Mouse (Mus musculus) layer of hippocampus, postnatal 14 days (tissue): ENCODE measurements around the gene Htatsf1. TPM values are rescaled to one million over a fixed set of nuclear protein-coding genes. Genes with fewer than 3 reads are reported as not detected.
A peak's percentile ranks its signal among the peaks of the same experiment; 100 is the strongest.

Source experiments
- DNase-seq, 2 experiments: peaks; one replicate each; pipeline ENCODE4 v3.0.0; 2021 to 2022; ENCODE audit warnings: low spot score in 2 of 2, mixed read lengths in 1 of 2
- long read RNA-seq, 2 experiments: library from polyadenylated mRNA; stranded (forward); transcript quantifications; one replicate each; pipeline ENCODE4 v2.0.0; 2021
- total RNA-seq, 2 experiments: library from RNA; stranded (reverse); gene quantifications; 2 replicates each; pipeline ENCODE4 v1.2.3; 2021

Gene Htatsf1
- 10 to 100 TPM; 62.5 to 67.9 TPM for total RNA-seq
- long read RNA-seq, experiment 1, transcript Htatsf1-201 (10 exons, 2,810 nt): major isoform, 33 of 54 reads
- long read RNA-seq, experiment 1, partial matches to known transcripts: 15 of 54 reads
- long read RNA-seq, experiment 1, other reads (novel, unspliced or antisense): 5 of 54 reads
- long read RNA-seq, experiment 2, transcript Htatsf1-202 (6 exons, 1,128 nt): minor isoform, 5 of 84 reads
- long read RNA-seq, experiment 2, transcript Htatsf1-201 (10 exons, 2,810 nt): major isoform, 51 of 84 reads
- long read RNA-seq, experiment 2, partial matches to known transcripts: 24 of 84 reads
- long read RNA-seq, experiment 2, other reads (novel, unspliced or antisense): 4 of 84 reads

DNA sequence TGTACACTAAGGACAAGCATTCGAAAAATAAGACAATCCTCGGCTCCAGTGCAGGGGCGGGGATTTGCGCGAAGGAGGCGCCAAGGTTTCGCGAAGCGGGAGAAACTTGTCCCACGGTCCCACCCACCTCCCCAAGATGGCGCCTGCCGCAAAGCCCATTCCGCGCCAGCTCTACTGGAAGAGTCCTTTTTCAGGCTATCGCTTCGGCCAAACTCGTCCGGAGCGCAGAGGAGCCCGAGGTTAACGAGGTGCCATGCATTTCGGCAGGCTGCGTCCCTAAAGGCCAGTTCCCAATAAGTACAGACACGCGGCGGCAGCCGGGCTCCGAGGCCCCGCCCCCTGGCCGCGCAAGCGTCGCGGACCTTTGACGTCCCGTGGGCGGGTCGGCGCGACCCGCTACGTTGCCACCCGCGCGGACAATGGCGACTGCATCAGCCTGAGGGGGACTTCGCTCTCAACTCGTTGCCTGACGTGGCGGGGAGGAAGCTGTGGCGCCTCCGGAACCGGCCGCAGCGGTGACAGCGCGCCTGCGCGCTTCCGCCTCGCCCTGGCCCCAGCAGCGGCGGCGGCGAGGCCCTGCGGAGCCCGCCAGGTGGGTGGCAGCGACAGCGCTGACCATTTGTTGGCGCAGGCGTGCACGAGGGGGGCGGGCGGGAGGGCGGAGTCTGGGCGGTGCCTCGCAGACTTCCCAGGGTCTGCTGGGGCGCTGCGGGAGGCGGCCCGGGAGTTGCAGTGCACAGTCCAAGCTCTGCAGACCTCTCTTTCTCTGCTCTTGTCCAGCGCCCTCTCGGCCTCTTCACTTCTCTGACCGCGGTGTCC lies at the start of gene Htatsf1:
TSS of gene Htatsf1 (plus strand) at position 410 of the 819 bp plus-strand sequence.
- DNase-seq: peak; percentile 79 to 87

DNA sequence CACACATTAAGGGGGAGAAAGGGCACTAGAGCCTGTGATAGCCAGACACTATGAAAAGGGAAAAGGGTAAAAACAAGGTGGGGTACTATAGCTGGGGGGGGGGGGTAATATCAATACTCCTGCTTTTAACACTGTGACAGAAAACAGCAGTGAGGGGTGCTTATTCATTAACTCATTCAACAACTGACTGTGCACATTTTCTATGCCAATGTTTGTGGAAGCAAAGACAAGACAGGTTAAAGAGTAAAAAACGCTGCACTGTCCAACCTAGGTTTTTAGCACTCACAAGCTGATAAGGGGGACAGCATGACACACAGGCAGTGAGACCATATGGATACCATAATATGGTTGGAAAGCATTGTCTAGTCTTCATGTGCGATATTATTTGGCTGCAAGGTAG lies 40.5 kb upstream of the Htatsf1 start:
- no peak for DNase-seq

DNA sequence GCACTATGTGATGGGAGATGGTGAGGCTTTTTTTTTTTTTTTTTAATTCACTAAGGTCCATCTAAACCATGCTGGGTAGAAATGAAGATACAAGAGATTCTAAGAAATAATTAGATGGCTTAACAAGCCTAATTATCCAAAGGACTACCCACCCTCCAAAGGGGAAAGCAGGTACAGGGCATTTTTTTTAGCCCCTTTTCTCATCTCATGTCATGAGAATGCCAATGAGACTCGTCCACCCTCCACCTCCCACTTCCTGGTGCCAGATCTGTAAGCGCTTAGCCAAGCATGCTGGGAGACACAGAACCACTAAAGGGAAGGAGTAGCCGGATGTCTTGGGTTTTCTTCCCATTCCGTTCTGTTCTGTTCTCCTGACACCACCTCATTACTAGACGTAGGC lies 10.6 kb upstream of the Htatsf1 start, which contains the start of gene Brs3:
TSS of gene Brs3 (plus strand) at position 301 of the 400 bp plus-strand sequence.
- DNase-seq: no peak

DNA sequence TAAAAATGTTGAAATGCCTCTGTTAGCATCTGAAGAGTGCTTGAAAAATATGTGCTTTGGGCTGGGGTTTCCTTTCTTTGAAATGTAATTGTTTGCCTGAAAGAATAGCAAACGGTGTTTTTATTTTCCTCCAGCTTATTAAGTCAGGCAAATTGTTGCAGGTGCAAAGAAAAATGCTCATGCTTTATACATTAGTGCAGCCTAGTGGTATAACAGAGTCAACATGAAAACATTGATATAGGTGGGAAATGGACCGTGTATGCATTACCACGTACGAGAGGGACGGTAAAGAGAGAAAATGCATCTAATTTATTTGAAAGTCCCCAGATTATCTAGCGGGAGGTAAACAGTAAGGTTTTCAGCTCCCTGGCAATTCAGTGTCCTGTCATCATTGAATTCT lies 9.5 kb upstream of the Htatsf1 start:
- DNase-seq: no peak

DNA sequence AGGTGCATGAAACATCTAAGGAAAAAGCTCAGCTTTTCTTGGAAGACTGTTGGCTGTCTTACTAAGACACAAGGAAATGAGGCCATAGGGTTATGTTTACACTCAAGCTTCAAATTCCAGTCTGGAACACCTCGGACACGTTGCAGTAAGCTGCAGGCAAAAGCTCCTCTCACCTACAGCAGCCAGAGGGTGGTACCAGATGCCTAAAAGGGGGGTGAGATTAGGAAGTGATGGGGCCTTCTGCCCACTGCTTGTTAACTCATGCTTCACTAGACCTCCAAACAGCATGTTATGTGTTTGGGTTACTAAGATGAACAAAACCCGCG lies 572 bp upstream of the Htatsf1 start:
- DNase-seq: no peak

DNA sequence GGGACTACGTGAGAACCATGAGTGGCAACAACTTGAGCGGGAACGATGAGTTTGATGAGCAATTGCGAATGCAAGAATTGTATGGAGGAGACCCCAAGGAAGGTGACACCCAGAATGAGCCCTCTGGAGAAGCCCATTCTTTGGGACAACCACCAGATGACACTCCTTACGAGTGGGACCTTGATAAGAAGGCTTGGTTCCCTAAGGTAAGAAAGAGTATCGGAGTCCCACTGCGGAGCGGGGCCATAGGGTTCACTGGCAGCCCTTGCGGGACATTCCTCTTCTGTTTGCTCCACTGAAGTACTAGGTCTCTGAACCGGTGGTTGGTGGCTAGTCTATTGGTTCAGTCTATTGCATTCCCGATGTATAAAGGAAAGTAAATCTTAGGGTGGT lies 606 bp downstream of the Htatsf1 start:
- no peak for DNase-seq

DNA sequence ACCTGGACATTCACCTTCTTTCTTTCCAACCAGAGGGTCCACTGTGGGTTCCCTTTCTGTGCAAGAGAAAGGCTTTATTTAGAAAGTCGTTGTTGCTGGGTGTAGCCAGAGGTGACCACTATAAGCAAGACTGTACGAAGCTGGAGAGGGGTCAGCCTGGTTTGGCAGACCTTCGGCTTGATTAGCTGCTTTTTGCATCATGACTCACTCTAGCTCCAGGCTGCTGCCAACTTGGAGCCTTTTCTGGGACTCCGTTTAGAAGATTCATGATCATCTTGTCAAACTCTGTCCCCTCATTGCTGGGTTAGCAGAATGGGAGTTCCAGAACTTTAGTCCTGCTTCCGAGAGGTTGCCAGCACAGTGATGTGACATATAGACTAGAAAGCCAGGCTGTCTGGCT lies 28.1 kb downstream of the Htatsf1 start:
- no peak for DNase-seq

DNA sequence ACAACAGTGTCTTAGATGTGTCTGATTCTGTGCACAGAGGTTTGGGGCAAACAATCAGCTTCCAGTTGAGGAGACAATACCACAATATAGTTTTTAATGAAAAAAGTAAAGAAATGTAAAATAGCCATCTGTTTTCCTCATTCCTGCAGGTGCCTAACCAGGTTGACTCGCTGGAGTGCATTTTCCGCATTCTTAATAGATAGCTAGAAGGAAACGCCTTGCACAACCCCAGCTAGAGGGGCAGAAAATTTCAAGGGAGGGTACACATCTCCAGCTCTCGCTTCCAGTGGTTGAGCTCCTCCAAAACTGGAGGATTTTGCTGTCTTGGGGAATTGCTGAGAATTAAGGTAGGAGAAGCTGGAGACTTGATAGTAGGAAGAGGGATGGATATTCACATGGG lies 34.4 kb downstream of the Htatsf1 start, which contains the start of gene Vgll1:
TSS of gene Vgll1 (plus strand) at position 301 of the 400 bp plus-strand sequence.
- no peak for DNase-seq

DNA sequence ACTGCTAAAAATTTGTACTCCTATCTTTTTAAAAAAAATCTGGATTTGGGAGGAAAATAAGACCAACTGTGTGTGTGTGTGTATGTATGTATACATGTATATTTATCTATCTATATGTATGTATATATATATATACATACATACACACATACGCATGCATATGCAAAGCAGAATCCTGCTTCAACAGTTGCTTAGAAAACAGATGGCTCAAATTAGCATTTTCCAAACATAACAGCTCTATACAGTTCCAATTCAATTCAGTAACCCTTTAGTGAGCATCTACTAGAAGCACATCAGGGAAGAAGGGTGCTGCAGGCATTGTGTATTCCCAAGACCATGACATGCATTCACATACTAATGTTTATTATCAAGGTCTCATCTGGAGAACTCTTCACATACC lies 50.0 kb downstream of the Htatsf1 start:
- DNase-seq: no peak

DNA sequence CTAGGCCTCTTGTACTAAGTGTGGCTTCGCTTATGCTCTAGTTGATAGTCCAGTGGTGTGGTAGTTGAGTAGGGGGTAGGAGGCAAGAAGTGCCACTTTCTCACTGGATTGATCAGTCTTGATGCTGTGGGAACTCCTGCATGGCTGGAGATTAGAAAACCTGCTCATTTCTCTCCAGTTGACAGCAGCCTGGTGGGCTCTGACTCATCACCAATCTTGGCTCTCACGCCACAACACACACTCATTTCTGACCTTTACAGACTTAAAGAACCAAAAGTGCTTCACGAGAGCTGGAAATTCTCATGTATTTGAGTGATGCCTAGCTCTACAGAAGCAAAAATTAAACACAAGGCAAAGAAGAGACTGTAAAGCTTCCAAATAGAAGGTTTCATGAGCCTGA lies 53.6 kb downstream of the Htatsf1 start:
- no peak for DNase-seq

Other genes with a start within 250 kb of the Htatsf1 start
- gene Map7d3, start 231.3 kb upstream of the Htatsf1 start, total RNA-seq: not detected
- not detected for gene Adgrg4, start 183.4 kb upstream of the Htatsf1 start, total RNA-seq
- gene Brs3, start 10.5 kb upstream of the Htatsf1 start, total RNA-seq: under 1 TPM; 0.45 to 0.67 TPM
- not detected for gene Vgll1, start 34.5 kb downstream of the Htatsf1 start, total RNA-seq
- not detected for gene Cd40lg, start 158.6 kb downstream of the Htatsf1 start, total RNA-seq